Mouse (Mus musculus) midbrain, postnatal 0 days (tissue): Measurements from ENCODE around the gene Cabp7. TPM values are rescaled to one million over a fixed set of nuclear protein-coding genes. Genes with fewer than 3 reads are reported as not detected.

Source experiments
- ATAC-seq: fragments of 200-750 bp; cut with Nextera tagmentation; 2 replicates; pipeline ENCODE4 v1.8.0; 2017; ENCODE audit warnings: moderate number of reproducible peaks, mild to moderate bottlenecking, moderate TSS enrichment, moderate library complexity; ENCODE audit not compliant: low FRiP score
- DNase-seq: peaks from one replicate; pipeline ENCODE4 v3.0.0-alpha.2; 2015; ENCODE audit warnings: low spot score
- H3K27ac ChIP-seq: fragments of 300-500 bp; sonication (generic); 2 replicates; pipeline ENCODE4 v1.5.1; 2014; ENCODE audit warnings: low read depth, mild to moderate bottlenecking, low read length, mixed read lengths
- H3K27me3 ChIP-seq: fragments of 300-500 bp; sonication (generic); 2 replicates; pipeline ENCODE4 v1.6.1; 2014; ENCODE audit warnings: low read length, control low read depth, mixed read lengths; ENCODE audit not compliant: insufficient read depth
- H3K36me3 ChIP-seq: fragments of 300-500 bp; sonication (generic); 2 replicates; pipeline ENCODE4 v1.6.1; 2014; ENCODE audit warnings: low read length, control low read depth, mixed read lengths; ENCODE audit not compliant: insufficient read depth
- H3K4me1 ChIP-seq: fragments of 300-500 bp; sonication (generic); 2 replicates; pipeline ENCODE4 v1.6.1; 2014; ENCODE audit warnings: mild to moderate bottlenecking, control low read depth, antibody characterized with exemption, low read length, mixed read lengths; ENCODE audit not compliant: insufficient read depth
- H3K4me2 ChIP-seq: fragments of 300-500 bp; sonication (generic); 2 replicates; pipeline ENCODE4 v1.6.1; 2014; ENCODE audit warnings: low read depth, mild to moderate bottlenecking, low read length, mixed read lengths; ENCODE audit not compliant: poor library complexity, severe bottlenecking
- H3K4me3 ChIP-seq: fragments of 300-500 bp; sonication (generic); 2 replicates; pipeline ENCODE4 v1.5.1; 2014; ENCODE audit warnings: low read depth, mild to moderate bottlenecking, low read length, moderate library complexity
- H3K9ac ChIP-seq: fragments of 300-500 bp; sonication (generic); replicated peaks from 2 replicates; pipeline ENCODE4 v1.6.1; 2014; ENCODE audit warnings: mild to moderate bottlenecking, low read length, moderate library complexity, mixed read lengths; ENCODE audit not compliant: poor library complexity, severe bottlenecking
- H3K9me3 ChIP-seq: fragments of 300-500 bp; sonication (generic); 2 replicates; pipeline ENCODE4 v1.6.1; 2016; ENCODE audit warnings: low read length, control low read depth
- CTCF ChIP-seq: IDR thresholded peaks from 2 replicates; pipeline ENCODE4 v1.5.1; 2016; ENCODE audit warnings: antibody characterized with exemption, mild to moderate bottlenecking
- WGBS: fragments of 180-500 bp; shearing (Covaris S2); extraction: QIAGEN DNeasy Blood & Tissue Kit; methylation state at CpG from one replicate; pipeline ENCODE4 v1.1.7; 2014; 5-methylcytosine and 5-hydroxymethylcytosine counted together
- polyA plus RNA-seq: library from polyadenylated mRNA; unstranded; fragments of >200 nt; fragmentation: Nextera tagmentation; extraction: Ambion mirVana; gene quantifications from 2 replicates; pipeline ENCODE4 v1.2.1, GENCODE M21; 2015
- total RNA-seq: library from RNA; depleted of rRNA; stranded (reverse); fragments of >200 nt; gene quantifications from 2 replicates; pipeline ENCODE4 v1.2.3, GENCODE M21; 2014

Gene Cabp7
- total and polyA plus RNA-seq, 2 experiments from 2014 or later, result 1.8 to 15.7 TPM

GRCm38 (mm10) chr11:4736355-4736754 is 10.2 kb downstream of the Cabp7 start:
- H3K9me3 ChIP-seq, result no peaks in the 10 kb centered on the region
- H3K4me1 ChIP-seq, result no peaks in the 10 kb centered on the region
- no peak overlapping the region for H3K27ac ChIP-seq
- ATAC-seq (no peak), DNase-seq (no peak)
- H3K9ac ChIP-seq, result no peak overlapping the region
- 50% methylated on average over 6 of the region's 6 CpGs for WGBS
- no peaks in the 10 kb centered on the region for H3K36me3 ChIP-seq
- no peak overlapping the region for H3K4me3 ChIP-seq
- H3K27me3 ChIP-seq, result no peaks in the 10 kb centered on the region
- no peak overlapping the region for H3K4me2 ChIP-seq
- TF ChIP-seq CTCF, result peak; percentile 43

- Histone ChIP-seq H3K36me3 (no peaks in the 10 kb centered on the region), H3K4me3 (no peak overlapping the region), H3K9me3 (no peaks in the 10 kb centered on the region), H3K27me3 (no peaks in the 10 kb centered on the region), H3K4me1 (no peaks in the 10 kb centered on the region), H3K9ac (no peak overlapping the region), H3K4me2 (no peak overlapping the region), H3K27ac (no peak overlapping the region)
- DNase-seq (peak; percentile 49), ATAC-seq (no peak)
- TF ChIP-seq CTCF, result peak; percentile 58
- 43% methylated on average over 12 of the region's 12 CpGs for WGBS
Measured at GRCm38 (mm10) chr11:4734179-4734578, 12.4 kb downstream of the Cabp7 start.

- Histone ChIP-seq H3K9ac (no peak overlapping the region), H3K36me3 (no peaks in the 10 kb centered on the region; the same call in 1 of the 2 replicates), H3K4me2 (no peak overlapping the region), H3K4me3 (no peak overlapping the region), H3K27me3 (no peaks in the 10 kb centered on the region), H3K4me1 (no peaks in the 10 kb centered on the region), H3K9me3 (no peaks in the 10 kb centered on the region), H3K27ac (no peak overlapping the region)
- DNase-seq (no peak), ATAC-seq (no peak)
- no peak for TF ChIP-seq CTCF
- 83% methylated on average over 7 of the region's 7 CpGs for WGBS
Measured at GRCm38 (mm10) chr11:4731781-4732180, 14.8 kb downstream of the Cabp7 start.

- Histone ChIP-seq H3K4me2 (no peak overlapping the region), H3K27me3 (no peaks in the 10 kb centered on the region), H3K4me3 (no peak overlapping the region), H3K27ac (no peak overlapping the region), H3K9me3 (no peaks in the 10 kb centered on the region), H3K9ac (no peak overlapping the region), H3K4me1 (no peaks in the 10 kb centered on the region), H3K36me3 (peaks cover 6% of the 10 kb centered on the region)
- ATAC-seq, result no peak
- WGBS, result 82% methylated on average over 5 of the region's 5 CpGs
- no peak for TF ChIP-seq CTCF
- DNase-seq, result no peak
Measured at GRCm38 (mm10) chr11:4730913-4731312, 15.7 kb downstream of the Cabp7 start.

GRCm38 (mm10) chr11:4730096-4730495 is 16.5 kb downstream of the Cabp7 start:
- WGBS, result 79% methylated on average over 6 of the region's 6 CpGs
- Histone ChIP-seq H3K27ac (no peak overlapping the region), H3K4me1 (no peaks in the 10 kb centered on the region), H3K27me3 (no peaks in the 10 kb centered on the region), H3K4me3 (no peak overlapping the region), H3K36me3 (peaks cover 12% of the 10 kb centered on the region), H3K4me2 (no peak overlapping the region), H3K9ac (no peak overlapping the region), H3K9me3 (no peaks in the 10 kb centered on the region)
- no peak for ATAC-seq
- TF ChIP-seq CTCF, result no peak
- DNase-seq, result no peak

- DNase-seq (no peak), ATAC-seq (no peak)
- Histone ChIP-seq H3K27me3 (no peaks in the 10 kb centered on the region), H3K4me2 (no peak overlapping the region), H3K9me3 (no peaks in the 10 kb centered on the region), H3K4me3 (no peak overlapping the region), H3K4me1 (no peaks in the 10 kb centered on the region), H3K27ac (no peak overlapping the region), H3K36me3 (peaks cover 13% of the 10 kb centered on the region), H3K9ac (0 out of 2 replicates have a peak overlapping the region, but pooled peaks have one; percentile 19)
- WGBS, result 56% methylated on average over 12 of the region's 12 CpGs
- TF ChIP-seq CTCF, result no peak
Measured at GRCm38 (mm10) chr11:4729603-4730002, 17.0 kb downstream of the Cabp7 start.
